Mouse (Mus musculus): Measurements from ENCODE around the gene Tardbp. TPM values are rescaled to one million over a fixed set of nuclear protein-coding genes. Genes with fewer than 3 reads are reported as not detected.

Tardbp gene
- polyA plus RNA-seq (2015; fragmentation: Nextera tagmentation; extraction: Ambion mirVana) = 126 and 128 TPM in 2 replicates

DNA sequence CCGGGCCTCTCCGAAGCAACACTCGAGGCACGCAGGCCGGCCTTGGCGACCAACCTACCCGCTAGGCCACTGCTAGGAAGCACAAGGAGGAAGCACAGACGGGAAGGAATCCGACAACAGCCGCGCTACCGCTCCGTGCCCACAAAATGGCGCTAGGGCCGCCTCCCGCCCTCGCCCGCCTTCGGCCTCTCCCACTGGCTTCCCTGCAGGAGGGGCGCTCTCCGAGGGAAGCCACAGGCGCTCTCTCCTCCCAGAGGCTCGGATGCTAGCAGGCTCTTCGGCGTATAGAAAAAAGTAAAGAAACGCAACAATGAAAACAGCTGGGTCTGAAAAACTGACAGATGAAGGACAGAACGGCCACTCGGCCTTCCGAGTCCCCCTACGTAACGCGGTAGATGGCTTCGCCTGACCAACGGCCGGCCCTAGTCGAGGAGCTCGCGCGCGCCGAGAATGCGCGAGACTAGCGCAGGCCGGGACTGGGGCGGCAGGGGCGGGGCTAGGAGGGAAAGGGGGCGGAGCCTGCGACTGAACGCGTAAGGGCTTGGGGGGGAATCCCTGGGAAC lies at the start of gene Tardbp:
TSS of gene Tardbp (minus strand) at position 397 of the 563 bp plus-strand sequence.
- Histone ChIP-seq H3K36me3 (replicated peaks) (peaks cover 35% of the 10 kb centered on the region), H3K27me3 (no peaks in the 10 kb centered on the region), H3K27ac (replicated peaks) (peak within 1 kb of the TSS; percentile 92), H3K4me1 (replicated peaks) (peaks cover 41% of the 10 kb centered on the region), H3K9ac (peak within 1 kb of the TSS; percentile 99), H3K9me3 (replicated peaks) (no peaks in the 10 kb centered on the region), H3K4me3 (replicated peaks) (peak within 1 kb of the TSS; percentile 96), H3K4me2 (peak within 1 kb of the TSS; percentile 88)
- peak; percentile 93 for ATAC-seq (ENCODE audit: insufficient read depth)
- WGBS (ENCODE audit: insufficient replicate concordance) = under 1% methylated on average over 51 of the region's 51 CpGs

DNA sequence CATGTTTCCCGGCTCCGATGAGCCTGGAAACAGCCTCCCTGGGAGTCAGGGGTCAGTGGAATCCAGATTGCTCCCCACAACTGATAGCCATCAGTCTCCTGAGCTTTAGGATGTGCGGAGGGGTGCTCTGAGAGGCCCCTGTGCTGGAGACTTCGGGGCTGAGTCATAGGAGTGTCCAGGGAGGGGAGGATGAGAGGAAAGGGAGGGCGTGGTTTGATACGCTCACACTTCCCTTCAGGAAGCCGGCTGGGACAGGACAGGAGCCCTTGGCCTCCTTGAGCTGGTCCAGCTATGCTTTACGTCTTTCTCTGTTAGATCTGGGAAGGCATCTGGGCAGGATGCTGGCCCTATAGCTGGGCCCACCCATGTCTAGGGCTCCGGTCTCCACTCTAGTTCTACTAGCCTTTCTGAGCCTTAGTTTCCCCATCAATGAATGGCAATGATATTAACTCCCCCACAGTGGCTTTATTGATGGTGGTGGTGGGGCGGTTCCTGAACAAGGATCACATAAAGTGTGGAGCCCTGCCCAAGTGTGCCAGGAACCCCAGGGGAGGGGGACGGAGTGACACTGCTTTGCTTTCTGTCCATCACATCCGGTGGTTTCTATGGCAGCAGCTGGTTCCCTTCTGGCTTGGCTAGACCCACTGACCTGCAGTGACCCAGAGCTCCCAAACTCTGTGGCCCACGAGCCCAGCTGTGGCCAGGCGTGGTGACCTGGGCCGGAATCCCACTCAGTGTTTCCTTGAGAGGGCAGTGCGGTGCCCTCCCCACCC lies 49.6 kb upstream of the Tardbp start:
- WGBS (ENCODE audit: insufficient replicate concordance) = 29% methylated on average over 15 of the region's 16 CpGs
- no peak overlapping the region for H3K4me2 ChIP-seq
- peak; percentile 23; the same call in 1 of the 2 replicates for ATAC-seq (ENCODE audit: insufficient read depth)
- no peaks in the 10 kb centered on the region for H3K9me3 ChIP-seq (replicated peaks)
- H3K4me3 ChIP-seq (replicated peaks) = no peak overlapping the region
- H3K36me3 ChIP-seq (replicated peaks) = no peaks in the 10 kb centered on the region
- no peak overlapping the region for H3K9ac ChIP-seq
- H3K27ac ChIP-seq (replicated peaks) = no peak overlapping the region
- peaks cover 53% of the 10 kb centered on the region for H3K4me1 ChIP-seq (replicated peaks)
- peaks cover 22% of the 10 kb centered on the region for H3K27me3 ChIP-seq

DNA sequence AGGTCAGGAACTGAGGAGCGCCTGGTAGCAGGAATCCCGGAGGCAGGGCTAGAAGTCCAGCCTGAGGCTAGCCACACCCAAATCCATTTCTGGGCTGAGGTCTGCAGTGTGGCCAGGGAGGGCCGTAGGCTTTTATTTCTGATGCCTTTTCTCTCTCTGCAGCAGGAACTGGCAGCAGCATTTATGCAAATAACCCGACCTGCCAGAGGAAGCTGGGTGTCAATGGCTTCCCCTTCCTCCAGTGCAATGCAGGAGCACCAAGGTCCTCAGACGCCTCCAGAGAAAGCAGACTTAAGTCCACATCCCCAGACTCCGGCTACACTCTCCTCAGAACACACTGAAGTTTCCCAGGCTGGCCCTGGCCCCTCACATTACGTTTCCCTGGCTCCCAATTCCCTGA lies 48.2 kb upstream of the Tardbp start:
- H3K9me3 ChIP-seq (replicated peaks) = no peaks in the 10 kb centered on the region
- no peaks in the 10 kb centered on the region for H3K36me3 ChIP-seq (replicated peaks)
- WGBS (ENCODE audit: insufficient replicate concordance) = 36% methylated on average over 7 of the region's 7 CpGs
- H3K9ac ChIP-seq = no peak overlapping the region
- ATAC-seq (ENCODE audit: insufficient read depth) = no peak
- no peak overlapping the region for H3K4me2 ChIP-seq
- H3K27ac ChIP-seq (replicated peaks) = no peak overlapping the region
- peaks cover 22% of the 10 kb centered on the region for H3K27me3 ChIP-seq
- peaks cover 54% of the 10 kb centered on the region for H3K4me1 ChIP-seq (replicated peaks)
- no peak overlapping the region for H3K4me3 ChIP-seq (replicated peaks)

DNA sequence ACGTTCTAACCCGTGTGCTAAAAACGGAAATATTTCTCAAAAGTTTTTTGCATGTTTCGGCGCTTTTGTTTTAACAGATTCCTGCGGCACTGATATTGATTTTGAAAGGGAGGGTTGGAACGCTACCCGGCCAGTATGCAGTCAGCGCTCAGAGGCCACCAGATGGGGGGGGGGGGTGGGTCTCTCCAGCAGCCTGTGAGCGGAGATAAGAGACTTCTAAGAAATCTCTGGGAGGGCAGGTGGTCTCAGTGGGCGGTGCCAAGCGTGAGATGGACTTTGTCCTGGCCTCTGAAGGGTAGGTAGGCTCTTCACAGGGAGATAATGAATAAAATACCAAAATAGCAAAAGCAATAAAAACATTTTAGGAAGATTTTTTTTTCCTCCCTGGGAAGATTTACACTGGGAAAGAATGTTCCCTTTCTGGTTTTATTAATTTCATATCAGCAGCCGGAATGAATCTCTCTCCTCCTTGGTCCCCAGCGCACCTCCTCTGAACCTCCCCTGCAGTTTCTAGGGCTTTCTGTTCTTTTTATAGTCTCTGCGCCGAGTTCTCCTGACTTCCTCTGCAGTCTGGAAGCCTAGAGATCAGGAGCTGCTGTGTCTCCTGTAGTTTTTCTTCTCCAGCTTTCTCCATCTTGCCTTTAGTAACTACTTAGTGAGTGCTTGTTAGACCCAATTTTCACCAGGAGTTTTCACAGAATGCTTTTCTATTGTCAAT lies 44.6 kb upstream of the Tardbp start:
- no peak overlapping the region for H3K27ac ChIP-seq (replicated peaks)
- peaks cover 35% of the 10 kb centered on the region for H3K4me1 ChIP-seq (replicated peaks)
- H3K36me3 ChIP-seq (replicated peaks) = no peaks in the 10 kb centered on the region
- peaks cover 22% of the 10 kb centered on the region for H3K27me3 ChIP-seq
- H3K9ac ChIP-seq = no peak overlapping the region
- ATAC-seq (ENCODE audit: insufficient read depth) = peak; percentile 79
- 3% methylated on average over 16 of the region's 16 CpGs for WGBS (ENCODE audit: insufficient replicate concordance)
- H3K4me2 ChIP-seq = peak overlapping the region; percentile 58
- H3K9me3 ChIP-seq (replicated peaks) = no peaks in the 10 kb centered on the region
- H3K4me3 ChIP-seq (replicated peaks) = peak overlapping the region; percentile 17; the same call in 1 of the 2 replicates

DNA sequence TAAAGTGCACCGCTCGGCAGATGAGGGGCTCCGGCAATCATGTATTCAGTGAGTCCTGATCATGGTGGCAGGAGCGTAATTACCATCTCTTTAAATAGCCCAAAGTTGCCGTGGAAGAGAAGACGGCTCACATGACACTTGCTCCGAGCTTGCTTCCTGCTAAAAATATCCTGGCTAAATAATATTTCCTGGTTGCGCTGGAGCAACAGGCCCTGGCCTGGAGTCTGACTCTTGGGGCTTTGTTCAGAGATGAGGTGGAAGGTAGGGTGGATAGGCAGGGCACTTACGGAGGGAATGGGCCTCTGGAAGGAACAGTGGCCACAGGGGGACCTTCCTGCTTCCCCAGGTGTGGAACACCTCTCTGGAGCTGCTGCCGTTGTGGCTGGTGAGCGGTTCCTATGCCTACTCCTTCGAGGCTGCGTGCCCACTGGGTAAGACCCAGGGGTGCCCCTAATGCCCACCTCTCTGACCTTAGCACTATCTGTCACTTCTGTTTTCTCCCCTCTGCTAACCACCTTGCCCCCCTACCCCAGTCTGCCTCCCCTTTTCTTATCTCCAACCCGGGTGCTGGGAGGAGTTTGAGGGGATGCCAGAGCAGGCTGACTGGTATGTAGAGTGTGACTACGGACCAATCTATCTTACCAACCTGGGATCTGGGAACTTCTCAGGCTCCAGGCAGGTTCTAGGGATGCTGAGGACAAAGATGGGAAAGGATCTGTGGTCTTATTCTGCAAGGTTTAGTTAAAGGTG lies 40.4 kb upstream of the Tardbp start:
- H3K27ac ChIP-seq (replicated peaks) = no peak overlapping the region
- peaks cover 22% of the 10 kb centered on the region for H3K27me3 ChIP-seq
- H3K9ac ChIP-seq = no peak overlapping the region
- H3K4me2 ChIP-seq = no peak overlapping the region
- 74% methylated on average over 15 of the region's 15 CpGs for WGBS (ENCODE audit: insufficient replicate concordance)
- no peak overlapping the region for H3K4me3 ChIP-seq (replicated peaks)
- no peaks in the 10 kb centered on the region for H3K9me3 ChIP-seq (replicated peaks)
- H3K36me3 ChIP-seq (replicated peaks) = no peaks in the 10 kb centered on the region
- ATAC-seq (ENCODE audit: insufficient read depth) = no peak
- H3K4me1 ChIP-seq (replicated peaks) = peaks cover 22% of the 10 kb centered on the region

DNA sequence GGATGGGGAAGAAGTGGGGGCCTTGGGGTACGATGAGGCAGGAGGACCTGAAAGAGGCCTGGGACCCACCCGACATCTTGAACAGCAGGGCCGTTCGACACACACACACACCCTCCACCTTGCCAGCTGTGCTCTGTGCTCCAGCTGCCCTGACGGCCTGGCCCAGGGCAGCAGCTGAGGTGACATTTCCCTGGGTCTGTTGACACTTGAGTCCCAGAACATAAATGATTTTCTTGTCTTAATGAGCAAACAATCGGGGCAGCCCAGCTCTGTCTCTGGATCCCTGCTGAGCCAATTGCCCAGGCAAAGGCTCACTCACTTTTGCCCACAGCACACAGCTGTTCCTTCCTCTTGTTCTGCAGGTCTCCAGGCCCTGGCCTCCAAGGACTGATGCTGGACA lies 37.2 kb upstream of the Tardbp start:
- no peaks in the 10 kb centered on the region for H3K36me3 ChIP-seq (replicated peaks)
- H3K4me3 ChIP-seq (replicated peaks) = no peak overlapping the region
- no peak overlapping the region for H3K9ac ChIP-seq
- no peak overlapping the region for H3K27ac ChIP-seq (replicated peaks)
- 0 out of 2 replicates have a peak, but pooled peaks cover 6% of the 10 kb centered on the region for H3K4me1 ChIP-seq (replicated peaks)
- ATAC-seq (ENCODE audit: insufficient read depth) = no peak
- H3K27me3 ChIP-seq = peaks cover 23% of the 10 kb centered on the region
- 62% methylated on average over 6 of the region's 6 CpGs for WGBS (ENCODE audit: insufficient replicate concordance)
- H3K9me3 ChIP-seq (replicated peaks) = no peaks in the 10 kb centered on the region
- no peak overlapping the region for H3K4me2 ChIP-seq

DNA sequence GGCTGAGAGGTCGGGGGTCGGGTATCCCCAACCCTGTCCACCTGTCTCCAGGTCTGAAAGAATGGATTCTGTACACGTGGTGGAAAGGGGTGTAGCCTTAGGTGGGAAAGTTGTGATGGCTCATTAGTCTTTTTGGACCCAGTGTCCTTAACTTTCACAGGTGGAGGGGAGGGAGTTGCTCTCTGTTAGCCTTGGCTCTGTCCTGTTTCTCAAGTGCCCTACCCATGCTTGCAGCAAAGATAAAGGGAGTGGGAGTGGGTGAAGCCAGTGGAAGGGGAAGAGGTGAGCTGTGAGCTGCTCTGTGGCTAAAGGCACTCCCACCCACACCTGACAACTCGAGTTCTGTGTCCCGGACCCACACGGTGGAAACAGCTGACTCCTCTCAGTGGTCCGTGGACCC lies 36.5 kb upstream of the Tardbp start:
- ATAC-seq (ENCODE audit: insufficient read depth) = no peak

DNA sequence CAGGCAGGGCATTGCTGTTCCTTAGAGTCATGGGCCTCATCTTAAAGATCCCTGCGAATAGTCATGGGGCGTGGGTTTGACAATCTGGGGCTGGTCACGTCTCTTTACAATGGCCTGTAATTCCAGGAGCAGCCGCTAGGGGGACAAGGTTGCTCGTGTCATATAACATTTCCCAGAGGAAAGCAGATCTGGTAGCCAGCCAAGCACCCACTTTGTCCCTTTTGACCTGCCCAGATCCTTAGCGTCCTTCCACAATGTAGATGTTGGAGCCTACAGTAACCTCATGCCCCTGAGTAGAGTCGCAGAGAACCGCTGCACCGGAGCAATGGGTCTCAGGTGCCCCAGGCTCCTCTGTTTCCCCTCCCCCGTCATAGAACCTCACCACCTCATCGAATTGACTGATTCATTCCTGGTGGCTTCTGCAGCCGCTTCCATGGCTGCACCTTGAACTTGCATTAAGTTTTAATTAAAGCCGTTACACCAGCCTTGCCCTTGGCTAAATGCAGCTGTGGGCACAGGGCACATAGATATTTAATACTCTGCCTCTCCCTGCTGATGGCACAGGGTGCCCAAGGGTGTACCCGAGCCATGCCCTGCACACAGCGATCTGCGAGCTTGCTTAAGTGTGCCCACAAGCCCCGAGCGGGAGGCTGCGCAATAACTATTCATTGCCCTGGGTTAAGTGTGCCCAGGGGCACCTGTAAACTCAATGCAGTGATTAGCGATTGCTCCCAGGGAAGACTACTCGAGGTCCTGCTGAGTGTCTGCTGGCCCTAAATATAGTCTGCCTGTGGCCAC lies 35.5 kb upstream of the Tardbp start:
- Histone ChIP-seq H3K27ac (replicated peaks) (no peak overlapping the region), H3K4me2 (peak overlapping the region; percentile 49), H3K9me3 (replicated peaks) (no peaks in the 10 kb centered on the region), H3K4me1 (replicated peaks) (0 out of 2 replicates have a peak, but pooled peaks cover 6% of the 10 kb centered on the region), H3K36me3 (replicated peaks) (no peaks in the 10 kb centered on the region), H3K4me3 (replicated peaks) (no peak overlapping the region), H3K9ac (no peak overlapping the region), H3K27me3 (peaks cover 23% of the 10 kb centered on the region)
- WGBS (ENCODE audit: insufficient replicate concordance) = 30% methylated on average over 21 of the region's 21 CpGs
- peak; percentile 26; the same call in 1 of the 2 replicates for ATAC-seq (ENCODE audit: insufficient read depth)

More for the DNA sequence above, 36.5 kb upstream of the Tardbp start:
- Histone ChIP-seq H3K4me2 (no peak overlapping the region), H3K9ac (no peak overlapping the region), H3K9me3 (replicated peaks) (no peaks in the 10 kb centered on the region), H3K36me3 (replicated peaks) (no peaks in the 10 kb centered on the region), H3K4me3 (replicated peaks) (no peak overlapping the region), H3K27me3 (peaks cover 23% of the 10 kb centered on the region), H3K27ac (replicated peaks) (no peak overlapping the region), H3K4me1 (replicated peaks) (0 out of 2 replicates have a peak, but pooled peaks cover 6% of the 10 kb centered on the region)
- 56% methylated on average over 7 of the region's 7 CpGs for WGBS (ENCODE audit: insufficient replicate concordance)

DNA sequence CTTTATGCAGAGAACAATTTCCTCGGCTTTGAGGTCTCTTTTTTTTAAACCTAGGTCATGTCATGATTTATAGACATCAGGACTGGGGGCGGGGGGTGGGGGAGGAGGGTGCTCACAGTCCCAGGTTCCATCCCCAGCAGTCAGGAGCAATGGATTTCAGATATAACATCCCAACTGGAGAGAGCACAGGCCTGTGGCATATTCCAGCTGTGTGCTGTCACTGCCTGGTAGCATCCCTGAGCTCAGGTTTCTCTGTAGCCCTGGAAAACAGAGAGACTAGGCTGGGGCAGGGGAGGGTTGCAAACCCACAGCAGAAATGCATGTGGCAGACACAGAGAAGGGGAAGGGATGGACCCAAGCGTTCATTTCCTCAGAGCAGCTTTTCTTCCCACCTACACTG lies 33.4 kb upstream of the Tardbp start:
- no peak for ATAC-seq (ENCODE audit: insufficient read depth)
- no peak overlapping the region for H3K4me2 ChIP-seq
- 0 out of 2 replicates have a peak, but pooled peaks cover 6% of the 10 kb centered on the region for H3K4me1 ChIP-seq (replicated peaks)
- 36% methylated on average over 3 of the region's 3 CpGs for WGBS (ENCODE audit: insufficient replicate concordance)
- no peak overlapping the region for H3K4me3 ChIP-seq (replicated peaks)
- H3K9ac ChIP-seq = no peak overlapping the region
- H3K36me3 ChIP-seq (replicated peaks) = no peaks in the 10 kb centered on the region
- no peak overlapping the region for H3K27ac ChIP-seq (replicated peaks)
- peaks cover 28% of the 10 kb centered on the region for H3K27me3 ChIP-seq
- no peaks in the 10 kb centered on the region for H3K9me3 ChIP-seq (replicated peaks)

DNA sequence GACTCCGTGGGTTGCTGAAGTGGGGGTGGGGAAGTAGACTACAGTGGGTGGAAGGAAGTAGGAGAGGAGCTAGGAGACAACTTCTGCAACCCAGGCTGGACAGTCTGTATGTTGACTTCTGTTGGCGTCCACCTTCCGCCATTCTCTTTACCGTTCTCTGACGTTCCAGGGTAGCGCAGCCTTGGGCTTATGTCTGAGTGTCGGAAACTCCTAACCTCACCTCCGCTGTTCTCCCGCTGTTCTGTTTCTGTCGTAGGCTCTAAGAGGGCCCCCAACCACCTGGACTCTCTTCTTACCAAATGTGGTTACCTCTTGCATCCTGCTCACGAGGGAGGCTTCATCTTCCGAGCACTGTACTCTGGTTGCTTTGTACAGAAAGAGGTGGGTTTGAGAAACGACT lies 31.0 kb upstream of the Tardbp start:
- Histone ChIP-seq H3K36me3 (replicated peaks) (no peaks in the 10 kb centered on the region), H3K27me3 (peaks cover 11% of the 10 kb centered on the region), H3K4me2 (no peak overlapping the region), H3K4me1 (replicated peaks) (0 out of 2 replicates have a peak, but pooled peaks cover 6% of the 10 kb centered on the region), H3K4me3 (replicated peaks) (no peak overlapping the region), H3K9ac (no peak overlapping the region), H3K27ac (replicated peaks) (no peak overlapping the region), H3K9me3 (replicated peaks) (no peaks in the 10 kb centered on the region)
- 59% methylated on average over 13 of the region's 13 CpGs for WGBS (ENCODE audit: insufficient replicate concordance)
- ATAC-seq (ENCODE audit: insufficient read depth) = no peak

Data from liver, embryonic 15.5 days (tissue).